ENCODE assay signal across 9 mouse cellular contexts in the genomic region with DNA sequence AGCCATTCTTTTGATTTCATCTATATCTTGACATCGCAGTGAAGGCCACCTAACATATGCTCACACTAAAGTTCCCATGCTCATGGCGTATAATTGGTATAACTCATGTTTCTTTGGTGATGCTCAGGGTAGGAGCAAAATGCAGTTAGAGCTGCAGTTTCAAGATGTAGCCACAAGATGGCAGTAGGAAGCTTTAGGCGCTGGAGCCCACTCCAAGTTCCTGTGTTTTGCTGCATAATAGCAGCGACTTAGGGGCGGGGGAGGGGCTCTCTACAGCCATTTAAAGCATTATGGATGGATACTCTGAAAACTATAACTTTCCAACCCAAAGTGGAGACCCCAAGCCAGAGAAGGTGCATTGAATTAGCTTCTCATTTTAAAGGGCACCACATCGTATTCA. TPM values are rescaled to one million over a fixed set of nuclear protein-coding genes. Genes with fewer than 3 reads are reported as not detected.
DNase-seq lines count a peak whose midpoint lies in the region; ATAC-seq lines count a peak whose summit lies in the region.
"Had no signal": no experiment of that assay in that cellular context is flagged by ENCODE, and none has a peak within 500 bp of the region (broad histone marks: within the 10 kb centered on the region; RNA-seq: fewer than 3 reads in every experiment).

No protein-coding gene starts in this region.

- no peaks in the 10 kb centered on the region for H3K9me3 ChIP-seq in intestine, embryonic 14.5 days (ENCODE audit: control insufficient read depth, low read length)
- no peaks in the 10 kb centered on the region for H3K9me3 ChIP-seq in intestine, embryonic 16.5 days (ENCODE audit: control insufficient read depth, low read length)
- no peaks in the 10 kb centered on the region for H3K9me3 ChIP-seq in forebrain, embryonic 12.5 days
- no peaks in the 10 kb centered on the region for H3K9me3 ChIP-seq in lung, embryonic 16.5 days (ENCODE audit: control insufficient read depth, low read length)
- H3K9me3 ChIP-seq: embryonic facial prominence, embryonic 13.5 days had no signal

- WGBS in intestine, embryonic 14.5 days: 19% methylated on average over 6 of the region's 6 CpGs
- 20% methylated on average over 6 of the region's 6 CpGs for WGBS in intestine, embryonic 16.5 days
- 20% methylated on average over 6 of the region's 6 CpGs for WGBS in forebrain, embryonic 12.5 days
- WGBS in lung, embryonic 16.5 days: 17% methylated on average over 6 of the region's 6 CpGs

- H3K4me3 ChIP-seq in intestine, embryonic 14.5 days (ENCODE audit: low read depth, low read length): no peak overlapping the region
- H3K4me3 ChIP-seq in intestine, embryonic 16.5 days (ENCODE audit: low read length): no peak overlapping the region
- no peak overlapping the region for H3K4me3 ChIP-seq in forebrain, embryonic 12.5 days (replicated peaks)
- no peak overlapping the region for H3K4me3 ChIP-seq in lung, embryonic 16.5 days (ENCODE audit: low read length)
- H3K4me3 ChIP-seq: embryonic facial prominence, embryonic 13.5 days had no signal

- no peaks in the 10 kb centered on the region for H3K4me1 ChIP-seq in intestine, embryonic 14.5 days (replicated peaks; ENCODE audit: control insufficient read depth, insufficient read depth, low read length)
- no peaks in the 10 kb centered on the region for H3K4me1 ChIP-seq in intestine, embryonic 16.5 days (ENCODE audit: control insufficient read depth, insufficient read depth, low read length)
- no peaks in the 10 kb centered on the region for H3K4me1 ChIP-seq in forebrain, embryonic 12.5 days
- H3K4me1 ChIP-seq in lung, embryonic 16.5 days (replicated peaks; ENCODE audit: control insufficient read depth, insufficient read depth, low read length): no peaks in the 10 kb centered on the region
- H3K4me1 ChIP-seq: embryonic facial prominence, embryonic 13.5 days had no signal

- no peak overlapping the region for H3K9ac ChIP-seq in intestine, embryonic 14.5 days (ENCODE audit: low read length)
- H3K9ac ChIP-seq in intestine, embryonic 16.5 days (ENCODE audit: low read depth, low read length): no peak overlapping the region
- no peak overlapping the region for H3K9ac ChIP-seq in forebrain, embryonic 12.5 days
- no peak overlapping the region for H3K9ac ChIP-seq in lung, embryonic 16.5 days (ENCODE audit: low read length)
- H3K9ac ChIP-seq: embryonic facial prominence, embryonic 13.5 days had no signal

- H3K36me3 ChIP-seq in intestine, embryonic 14.5 days (ENCODE audit: control insufficient read depth, insufficient read depth, low read length): no peaks in the 10 kb centered on the region
- no peaks in the 10 kb centered on the region for H3K36me3 ChIP-seq in intestine, embryonic 16.5 days (ENCODE audit: control insufficient read depth, insufficient read depth, low read length)
- no peaks in the 10 kb centered on the region for H3K36me3 ChIP-seq in forebrain, embryonic 12.5 days (replicated peaks)
- no peaks in the 10 kb centered on the region for H3K36me3 ChIP-seq in lung, embryonic 16.5 days (ENCODE audit: control insufficient read depth, insufficient read depth, low read length)
- H3K36me3 ChIP-seq: embryonic facial prominence, embryonic 13.5 days had no signal

- H3K27ac ChIP-seq in intestine, embryonic 14.5 days (ENCODE audit: low read depth): no peak overlapping the region
- H3K27ac ChIP-seq in intestine, embryonic 16.5 days (ENCODE audit: low read length): no peak overlapping the region
- H3K27ac ChIP-seq in forebrain, embryonic 12.5 days: no peak overlapping the region
- no peak overlapping the region for H3K27ac ChIP-seq in lung, embryonic 16.5 days (ENCODE audit: low read length)
- H3K27ac ChIP-seq: embryonic facial prominence, embryonic 13.5 days had no signal

- no peak for ATAC-seq in intestine, embryonic 14.5 days (replicated peaks; ENCODE audit: low FRiP score, low TSS enrichment, low read depth)
- ATAC-seq in intestine, embryonic 16.5 days: no peak
- ATAC-seq in forebrain, embryonic 12.5 days (ENCODE audit: low FRiP score): peak; percentile 41; the same call in 1 of the 2 replicates
- peak; percentile 57 for ATAC-seq in lung, embryonic 16.5 days (ENCODE audit: low read depth)

- H3K4me2 ChIP-seq in intestine, embryonic 14.5 days (ENCODE audit: low read length): no peak overlapping the region
- H3K4me2 ChIP-seq in intestine, embryonic 16.5 days (ENCODE audit: low read depth, low read length): no peak overlapping the region
- no peak overlapping the region for H3K4me2 ChIP-seq in forebrain, embryonic 12.5 days
- H3K4me2 ChIP-seq in lung, embryonic 16.5 days (ENCODE audit: low read depth, low read length): no peak overlapping the region
- H3K4me2 ChIP-seq: embryonic facial prominence, embryonic 13.5 days had no signal

- DNase-seq in intestine, embryonic 14.5 days (ENCODE audit: low spot score): peak; percentile 55
- peak; percentile 29 for DNase-seq in adrenal gland, postnatal 14 days
- DNase-seq in kidney, postnatal 36 days: peak; percentile 33 to 61
- peak; percentile 69 for DNase-seq in retina, postnatal 1 day
- DNase-seq in ovary, postnatal 10 days (ENCODE audit: low spot score): no peak

- no peaks in the 10 kb centered on the region for H3K27me3 ChIP-seq in intestine, embryonic 14.5 days (replicated peaks; ENCODE audit: control insufficient read depth, insufficient read depth, low read length)
- no peaks in the 10 kb centered on the region for H3K27me3 ChIP-seq in intestine, embryonic 16.5 days (replicated peaks; ENCODE audit: control insufficient read depth, insufficient read depth, low read length)
- no peaks in the 10 kb centered on the region for H3K27me3 ChIP-seq in forebrain, embryonic 12.5 days
- no peaks in the 10 kb centered on the region for H3K27me3 ChIP-seq in lung, embryonic 16.5 days (ENCODE audit: control insufficient read depth, insufficient read depth, low read depth, low read length)
- H3K27me3 ChIP-seq: embryonic facial prominence, embryonic 13.5 days had no signal

RNA-seq across cellular contexts. Expression of gene Acsm4, which starts 16.4 kb away (rescaled TPM):
- polyA plus RNA-seq in intestine, embryonic 14.5 days (2014; fragmentation: Nextera tagmentation; extraction: Ambion mirVana): not detected in 2 replicates
- polyA plus RNA-seq in intestine, embryonic 16.5 days (2015; fragmentation: Nextera tagmentation; extraction: Ambion mirVana): not detected in 2 replicates
- not detected in 2 replicates for total RNA-seq in adrenal gland, postnatal 14 days (2021)
- 5.5 and 10.6 TPM in 2 replicates for polyA plus RNA-seq in forebrain, embryonic 12.5 days (2016; fragmentation: Nextera tagmentation; extraction: Ambion mirVana)
- polyA plus RNA-seq in lung, embryonic 16.5 days (2015; fragmentation: Nextera tagmentation; extraction: Ambion mirVana): not detected in 2 replicates

RNA-seq across cellular contexts. Expression of gene Thumpd1, which starts 47.1 kb away (rescaled TPM):
- 84.4 and 90.9 TPM in 2 replicates for polyA plus RNA-seq in intestine, embryonic 14.5 days (2014; fragmentation: Nextera tagmentation; extraction: Ambion mirVana)
- 53.8 and 56.4 TPM in 2 replicates for polyA plus RNA-seq in intestine, embryonic 16.5 days (2015; fragmentation: Nextera tagmentation; extraction: Ambion mirVana)
- 34.4 and 36.7 TPM in 2 replicates for total RNA-seq in adrenal gland, postnatal 14 days (2021)
- polyA plus RNA-seq in forebrain, embryonic 12.5 days (2016; fragmentation: Nextera tagmentation; extraction: Ambion mirVana): 89.6 and 94.4 TPM in 2 replicates
- 60.3 and 60.6 TPM in 2 replicates for polyA plus RNA-seq in lung, embryonic 16.5 days (2015; fragmentation: Nextera tagmentation; extraction: Ambion mirVana)

Comparison
In these comparisons a context has a peak if more than half of its experiments do, and no peak if none do; other contexts are left out.
1. ATAC-seq: peak in forebrain, embryonic 12.5 days (single experiment) and lung, embryonic 16.5 days (single experiment); none in intestine, embryonic 14.5 days (single experiment) and intestine, embryonic 16.5 days (single experiment).